Mouse (Mus musculus) limb, embryonic 13.5 days (tissue): ENCODE measurements around the gene Tulp4. TPM values are rescaled to one million over a fixed set of nuclear protein-coding genes. Genes with fewer than 3 reads are reported as not detected.
"Not testable (repeated sequence)": the region's sequence is repeated elsewhere in the genome, so short reads cannot be mapped to it uniquely, and the experiment has no call there.

Experiments
- ATAC-seq: fragments of 200-750 bp; cut with Nextera tagmentation; 2 replicates; pipeline ENCODE4 v1.8.0; 2017; ENCODE audit warnings: low read depth, moderate number of reproducible peaks, moderate TSS enrichment; ENCODE audit not compliant: low FRiP score
- H3K27ac ChIP-seq: fragments of 300-500 bp; sonication (generic); 2 replicates; pipeline ENCODE4 v1.5.1; 2015; ENCODE audit warnings: inconsistent platforms, mild to moderate bottlenecking, moderate library complexity
- H3K27me3 ChIP-seq: fragments of 300-500 bp; sonication (generic); 2 replicates; pipeline ENCODE4 v1.6.1; 2015; ENCODE audit warnings: mild to moderate bottlenecking, inconsistent platforms
- H3K36me3 ChIP-seq: fragments of 300-500 bp; sonication (generic); 2 replicates; pipeline ENCODE4 v1.6.1; 2015; ENCODE audit warnings: inconsistent platforms, mild to moderate bottlenecking, moderate library complexity
- H3K4me1 ChIP-seq: fragments of 300-500 bp; sonication (generic); 2 replicates; pipeline ENCODE4 v1.6.1; 2015; ENCODE audit warnings: inconsistent platforms
- H3K4me2 ChIP-seq: fragments of 300-500 bp; sonication (generic); replicated peaks from 2 replicates; pipeline ENCODE4 v1.6.1; 2015; ENCODE audit warnings: inconsistent platforms, mild to moderate bottlenecking, moderate library complexity
- H3K4me3 ChIP-seq: fragments of 300-500 bp; sonication (generic); 2 replicates; pipeline ENCODE4 v1.5.1; 2015; ENCODE audit warnings: moderate library complexity, mild to moderate bottlenecking, inconsistent platforms
- H3K9ac ChIP-seq: fragments of 300-500 bp; sonication (generic); 2 replicates; pipeline ENCODE4 v1.6.1; 2015; ENCODE audit warnings: mild to moderate bottlenecking, inconsistent platforms
- H3K9me3 ChIP-seq: fragments of 300-500 bp; sonication (generic); 2 replicates; pipeline ENCODE4 v1.6.1; 2016; ENCODE audit warnings: inconsistent platforms
- WGBS: fragments of 180-500 bp; shearing (Covaris S2); methylation state at CpG from one replicate; pipeline ENCODE4 v1.1.7; 2015; 5-methylcytosine and 5-hydroxymethylcytosine counted together
- polyA plus RNA-seq: library from polyadenylated mRNA; unstranded; fragments of >200 nt; fragmentation: Nextera tagmentation; extraction: Ambion mirVana; gene quantifications from 2 replicates; pipeline ENCODE4 v1.2.1, GENCODE M21; 2015

The Tulp4 gene
- polyA plus RNA-seq, 1 experiment from 2014 or later, result 114 TPM

- Histone ChIP-seq H3K4me1 (no peaks in the 10 kb centered on the region), H3K27me3 (no peaks in the 10 kb centered on the region), H3K4me3 (no peak overlapping the region), H3K27ac (no peak overlapping the region), H3K4me2 (no peak overlapping the region), H3K9ac (no peak overlapping the region), H3K9me3 (no peaks in the 10 kb centered on the region), H3K36me3 (peaks cover 64% of the 10 kb centered on the region)
- no peak for ATAC-seq
- WGBS, result 89% methylated on average over 6 of the region's 6 CpGs
These were observed 92.4 kb downstream of the Tulp4 start for GRCm38 (mm10) chr17:6198670-6199069.

- Histone ChIP-seq H3K4me2 (no peak overlapping the region), H3K27me3 (no peaks in the 10 kb centered on the region), H3K27ac (no peak overlapping the region), H3K9ac (no peak overlapping the region), H3K36me3 (peaks cover 65% of the 10 kb centered on the region), H3K9me3 (no peaks in the 10 kb centered on the region), H3K4me3 (no peak overlapping the region), H3K4me1 (no peaks in the 10 kb centered on the region)
- no peak for ATAC-seq
- 65% methylated on average over 4 of the region's 4 CpGs for WGBS
These were observed 92.9 kb downstream of the Tulp4 start for GRCm38 (mm10) chr17:6199166-6199565.

GRCm38 (mm10) chr17:6201522-6202250 is 95.4 kb downstream of the Tulp4 start:
- ATAC-seq, result no peak
- H3K4me1 ChIP-seq, result no peaks in the 10 kb centered on the region
- H3K4me3 ChIP-seq, result no peak overlapping the region
- 93% methylated on average over 14 of the region's 14 CpGs for WGBS
- H3K27ac ChIP-seq, result no peak overlapping the region
- no peaks in the 10 kb centered on the region for H3K27me3 ChIP-seq
- H3K36me3 ChIP-seq, result peaks cover 76% of the 10 kb centered on the region
- H3K4me2 ChIP-seq, result no peak overlapping the region
- H3K9me3 ChIP-seq, result no peaks in the 10 kb centered on the region
- no peak overlapping the region for H3K9ac ChIP-seq

- H3K4me3 ChIP-seq, result no peak overlapping the region
- H3K36me3 ChIP-seq, result peaks cover 77% of the 10 kb centered on the region
- no peak overlapping the region for H3K9ac ChIP-seq
- WGBS, result 85% methylated on average over 14 of the region's 14 CpGs
- ATAC-seq, result no peak
- H3K27me3 ChIP-seq, result no peaks in the 10 kb centered on the region
- no peak overlapping the region for H3K4me2 ChIP-seq
- no peaks in the 10 kb centered on the region for H3K4me1 ChIP-seq
- H3K27ac ChIP-seq, result no peak overlapping the region
- no peaks in the 10 kb centered on the region for H3K9me3 ChIP-seq
These were observed 96.3 kb downstream of the Tulp4 start for GRCm38 (mm10) chr17:6202389-6203110.

- WGBS, result 80% methylated on average over 7 of the region's 7 CpGs
- no peak overlapping the region for H3K27ac ChIP-seq
- H3K4me2 ChIP-seq, result no peak overlapping the region
- no peaks in the 10 kb centered on the region for H3K4me1 ChIP-seq
- H3K36me3 ChIP-seq, result peaks cover 81% of the 10 kb centered on the region
- H3K27me3 ChIP-seq, result no peaks in the 10 kb centered on the region
- no peak overlapping the region for H3K9ac ChIP-seq
- no peak for ATAC-seq
- no peaks in the 10 kb centered on the region for H3K9me3 ChIP-seq
- H3K4me3 ChIP-seq, result no peak overlapping the region
These were observed 96.9 kb downstream of the Tulp4 start for GRCm38 (mm10) chr17:6203126-6203525.

GRCm38 (mm10) chr17:6203795-6204194 is 97.6 kb downstream of the Tulp4 start:
- H3K4me1 ChIP-seq, result no peaks in the 10 kb centered on the region
- peaks cover 81% of the 10 kb centered on the region for H3K36me3 ChIP-seq
- H3K9ac ChIP-seq, result no peak overlapping the region
- H3K4me2 ChIP-seq, result no peak overlapping the region
- no peak overlapping the region; the same call in 1 of the 2 replicates for H3K27ac ChIP-seq
- H3K27me3 ChIP-seq, result no peaks in the 10 kb centered on the region
- H3K9me3 ChIP-seq, result no peaks in the 10 kb centered on the region
- no peak overlapping the region for H3K4me3 ChIP-seq
- no peak for ATAC-seq
- WGBS, result 59% methylated on average over 4 of the region's 4 CpGs

GRCm38 (mm10) chr17:6211721-6212120 is 105.5 kb downstream of the Tulp4 start:
- Histone ChIP-seq H3K9ac (no peak overlapping the region), H3K4me2 (no peak overlapping the region), H3K27ac (no peak overlapping the region), H3K4me1 (no peaks in the 10 kb centered on the region), H3K27me3 (no peaks in the 10 kb centered on the region), H3K4me3 (no peak overlapping the region), H3K36me3 (peaks cover 86% of the 10 kb centered on the region), H3K9me3 (no peaks in the 10 kb centered on the region)
- ATAC-seq, result no peak
- 98% methylated on average over 1 of the region's 1 CpGs for WGBS

GRCm38 (mm10) chr17:6215640-6216039 is 109.4 kb downstream of the Tulp4 start:
- WGBS, result 83% methylated on average over 4 of the region's 4 CpGs
- H3K4me3 ChIP-seq, result no peak overlapping the region
- H3K9ac ChIP-seq, result no peak overlapping the region
- H3K27ac ChIP-seq, result no peak overlapping the region
- H3K4me2 ChIP-seq, result no peak overlapping the region
- H3K4me1 ChIP-seq, result no peaks in the 10 kb centered on the region
- no peaks in the 10 kb centered on the region for H3K27me3 ChIP-seq
- no peak for ATAC-seq
- H3K36me3 ChIP-seq, result peaks cover 67% of the 10 kb centered on the region
- H3K9me3 ChIP-seq, result no peaks in the 10 kb centered on the region

GRCm38 (mm10) chr17:6216514-6216913 is 110.3 kb downstream of the Tulp4 start:
- no peak for ATAC-seq
- no peaks in the 10 kb centered on the region for H3K9me3 ChIP-seq
- no peak overlapping the region for H3K27ac ChIP-seq
- no peaks in the 10 kb centered on the region for H3K27me3 ChIP-seq
- peaks cover 65% of the 10 kb centered on the region for H3K36me3 ChIP-seq
- 90% methylated on average over 10 of the region's 10 CpGs for WGBS
- H3K9ac ChIP-seq, result no peak overlapping the region
- no peak overlapping the region for H3K4me2 ChIP-seq
- H3K4me3 ChIP-seq, result no peak overlapping the region
- H3K4me1 ChIP-seq, result no peaks in the 10 kb centered on the region

GRCm38 (mm10) chr17:6232633-6233032 is 126.4 kb downstream of the Tulp4 start:
- H3K27me3 ChIP-seq, H3K27ac ChIP-seq, ATAC-seq, H3K4me1 ChIP-seq, H3K9me3 ChIP-seq, H3K4me3 ChIP-seq, H3K9ac ChIP-seq, H3K36me3 ChIP-seq, H3K4me2 ChIP-seq: not testable (repeated sequence)
- whole genome bisulfite sequencing, result no CpG with 5 or more reads among the region's 7 CpGs

- H3K36me3 ChIP-seq, result not testable (repeated sequence)
These were observed 145.1 kb downstream of the Tulp4 start for GRCm38 (mm10) chr17:6251298-6251697.

GRCm38 (mm10) chr17:6256400-6257069 is 150.3 kb downstream of the Tulp4 start, which contains the start of gene Tmem181a:
Gene Tmem181a (plus strand): TSS chr17:6256860.
- peak within 1 kb of the TSS; percentile 27 for H3K4me3 ChIP-seq
- H3K27ac ChIP-seq, H3K9me3 ChIP-seq, H3K9ac ChIP-seq, H3K36me3 ChIP-seq, H3K4me1 ChIP-seq, H3K27me3 ChIP-seq: not testable (repeated sequence)
- ATAC-seq, result peak; percentile 67; the same call in 1 of the 2 replicates
- H3K4me2 ChIP-seq, result peak within 1 kb of the TSS; percentile 54
- 0% methylated on average over 20 of the region's 51 CpGs for WGBS

More at GRCm38 (mm10) chr17:6251298-6251697, 145.1 kb downstream of the Tulp4 start:
- H3K4me3 ChIP-seq, H3K4me1 ChIP-seq, ATAC-seq, H3K9me3 ChIP-seq, H3K4me2 ChIP-seq, H3K9ac ChIP-seq, H3K27ac ChIP-seq, H3K27me3 ChIP-seq: not testable (repeated sequence)
- 89% methylated on average over 1 of the region's 1 CpGs for WGBS
